Mouse (Mus musculus): Measurements from ENCODE around the gene Crb2.

DNA sequence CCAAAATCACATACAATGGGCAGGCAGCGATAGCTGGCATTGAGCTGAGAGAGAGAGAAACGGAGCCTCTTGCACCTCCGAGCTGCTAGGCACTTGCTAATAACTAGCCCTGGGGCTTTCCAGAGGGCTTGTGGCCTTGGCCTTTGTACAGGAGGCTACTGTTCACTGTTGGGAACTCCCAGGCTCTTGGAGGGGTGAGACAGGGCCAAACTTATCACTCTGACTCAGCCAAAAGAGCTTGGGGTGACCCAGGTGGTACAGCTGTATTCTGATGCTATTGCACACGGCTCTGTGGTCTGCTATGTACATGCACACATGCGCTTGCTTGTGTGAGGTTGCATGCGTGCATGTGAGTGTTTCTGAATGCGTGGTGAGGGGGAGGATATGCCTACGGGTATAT, 6.3 kb upstream of the Crb2 start:
- no peak for TF ChIP-seq POLR2A (IDR thresholded peaks at IDR 0.05; ENCODE audit: insufficient read depth, low read depth, low read length)
- TF ChIP-seq CTCF (IDR thresholded peaks at IDR 0.05), result no peak

All from heart, adult 2 months (tissue).